Mouse (Mus musculus): ENCODE measurements at regions not wholly inside any gene's neighbourhood (a gene's known extent, or its start where the extent isn't known, plus 50 kb on each side); places are given as distances from the start of the nearest gene placed in this dataset.

DNA sequence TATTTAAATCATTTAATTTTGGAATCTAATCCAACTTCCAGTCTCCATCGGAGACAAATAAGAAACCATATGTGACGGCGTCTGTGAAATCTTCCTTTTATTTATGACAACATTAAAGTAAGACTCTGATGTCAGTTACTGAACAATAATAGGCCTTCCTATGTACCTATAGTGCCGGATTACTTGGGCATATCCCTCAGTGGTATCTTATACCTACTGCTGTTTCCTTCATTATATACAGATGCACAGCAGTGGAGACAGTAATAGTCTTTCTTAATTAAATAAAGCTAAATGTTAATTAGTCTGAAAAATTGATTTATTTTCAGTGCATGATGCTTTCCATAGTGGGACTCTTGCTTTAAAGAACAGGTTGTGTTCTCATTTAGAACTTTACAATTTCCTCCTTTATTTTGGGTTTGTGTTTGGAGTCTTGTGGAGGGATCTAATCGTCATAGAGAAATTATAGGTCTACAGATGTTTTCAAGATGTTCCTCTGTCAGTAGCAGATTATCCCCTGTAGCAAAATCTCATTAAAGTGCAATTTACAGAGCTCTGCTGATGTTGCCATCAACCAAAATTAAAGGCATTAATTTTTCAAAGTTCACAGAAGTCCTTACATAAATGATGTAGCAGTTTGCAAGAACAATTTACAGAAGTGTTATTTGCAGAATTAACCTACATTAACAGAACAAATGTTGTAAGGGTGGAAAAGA, 97.3 kb upstream of the Zic1 start:
- TF ChIP-seq POLR2AphosphoS2 (IDR thresholded peaks at IDR 0.05; ENCODE audit: insufficient read length, low read depth): no peak
- no peak for TF ChIP-seq POLR2A (IDR thresholded peaks at IDR 0.05; ENCODE audit: insufficient read length, low read depth)
- no peak for TF ChIP-seq MAX (IDR thresholded peaks at IDR 0.05; ENCODE audit: low read depth)
- no peak for TF ChIP-seq REST (IDR thresholded peaks at IDR 0.05; ENCODE audit: insufficient read depth, insufficient read length)
- TF ChIP-seq MYOG (IDR thresholded peaks at IDR 0.05; ENCODE audit: control insufficient read depth in 1 of 3, insufficient read depth in 1 of 3, insufficient read length in 2 of 3, low read depth in 2 of 3): no peak
